Mouse (Mus musculus) gastrocnemius, postnatal 4 days (tissue): Measurements from ENCODE around the gene Togaram2. TPM values are rescaled to one million over a fixed set of nuclear protein-coding genes. Genes with fewer than 3 reads are reported as not detected.
"Not testable (repeated sequence)": the region's sequence is repeated elsewhere in the genome, so short reads cannot be mapped to it uniquely, and the experiment has no call there.

ENCODE experiments used
- DNase-seq, 2 experiments: peaks; one replicate each; pipeline ENCODE4 v3.0.0; 2021 to 2022; ENCODE audit warnings: low spot score in 2 of 2, mixed read lengths in 2 of 2
- total RNA-seq, 2 experiments: library from RNA; stranded (reverse); gene quantifications; 2 replicates each; pipeline ENCODE4 v1.2.3; 2021

Togaram2 gene
- total RNA-seq, 2 experiments from 2014 or later: 0.39 to 0.47 TPM

DNA sequence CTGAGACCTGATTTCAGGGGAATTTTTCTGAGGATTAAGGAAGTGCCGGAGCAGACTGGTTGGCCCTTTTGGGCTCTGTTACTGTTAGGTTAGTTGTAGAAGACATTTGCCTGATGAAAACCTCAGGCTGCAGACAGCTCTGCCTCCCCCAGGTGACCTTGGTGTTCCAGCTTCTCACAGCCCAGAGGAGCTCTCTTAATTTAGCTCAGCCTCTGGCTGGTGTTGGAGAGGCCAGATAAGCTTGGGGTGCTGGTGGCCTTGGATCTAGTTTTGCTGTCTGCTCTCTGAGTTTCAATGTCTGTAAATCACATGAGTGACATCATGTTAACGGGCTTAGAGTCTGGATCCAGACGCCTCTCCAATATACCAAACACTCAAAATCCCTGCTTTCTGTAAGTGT, 48.0 kb downstream of the Togaram2 start:
- DNase-seq: no peak

DNA sequence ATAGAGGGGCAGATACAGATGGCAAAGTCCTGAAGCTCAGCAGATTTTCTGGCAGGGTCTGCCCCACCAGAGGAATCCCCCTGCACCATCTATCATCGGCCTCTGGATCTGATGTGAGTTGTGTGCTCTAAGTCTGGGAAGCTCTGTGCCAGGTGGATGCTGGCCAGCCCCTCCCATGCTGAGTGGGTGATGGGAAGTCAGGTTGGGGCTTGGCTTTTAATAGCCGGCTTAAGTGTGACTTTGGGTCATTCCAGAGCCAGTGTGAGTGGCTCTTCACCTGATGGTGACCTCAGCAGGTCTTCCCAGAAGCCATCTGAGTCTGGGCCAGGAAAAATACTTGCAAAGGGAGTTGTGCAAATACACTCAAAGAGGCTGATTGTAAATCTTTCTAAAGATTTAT, 57.6 kb downstream of the Togaram2 start:
- DNase-seq: peak in 1 of 2 experiments; percentile 36

DNA sequence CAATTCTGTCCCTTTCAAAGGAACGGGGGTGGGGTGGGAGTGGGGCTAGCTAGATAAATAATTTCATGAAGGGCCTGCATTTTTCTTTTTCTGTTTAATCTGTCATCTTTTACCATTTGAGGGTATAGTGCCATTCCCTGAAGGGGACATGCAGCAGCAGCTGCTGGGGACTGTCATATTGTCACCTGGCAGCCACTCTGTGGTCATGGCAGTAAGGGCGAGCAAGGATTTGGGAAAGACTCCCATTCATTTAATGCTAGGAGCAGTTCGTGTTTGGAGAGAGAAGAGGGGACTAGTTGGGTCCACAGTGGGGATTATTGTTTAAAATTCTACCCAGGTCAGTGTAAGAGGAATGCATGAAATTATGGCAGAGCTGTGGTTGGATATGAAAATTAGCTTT, 63.4 kb downstream of the Togaram2 start:
- DNase-seq: no peak

DNA sequence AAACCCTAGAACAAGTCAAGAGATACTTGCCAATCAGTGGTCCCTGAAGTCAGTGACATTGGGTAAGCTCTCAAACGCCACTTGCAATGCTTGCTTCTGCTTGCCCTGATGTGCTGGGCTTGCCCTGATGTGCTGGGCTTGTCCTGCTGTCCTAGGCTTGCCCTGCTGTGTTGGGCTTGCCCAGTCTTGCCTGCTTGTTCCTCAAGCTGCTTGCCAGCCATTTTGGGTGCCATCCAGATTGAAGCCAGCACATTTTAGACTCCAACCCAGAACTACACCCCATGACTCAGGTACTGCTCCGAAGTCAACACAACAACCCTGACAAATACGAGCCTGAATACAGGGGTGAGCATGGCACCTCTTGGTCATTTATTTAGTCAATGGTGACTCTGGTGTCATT, 69.1 kb downstream of the Togaram2 start:
- no peak for DNase-seq

DNA sequence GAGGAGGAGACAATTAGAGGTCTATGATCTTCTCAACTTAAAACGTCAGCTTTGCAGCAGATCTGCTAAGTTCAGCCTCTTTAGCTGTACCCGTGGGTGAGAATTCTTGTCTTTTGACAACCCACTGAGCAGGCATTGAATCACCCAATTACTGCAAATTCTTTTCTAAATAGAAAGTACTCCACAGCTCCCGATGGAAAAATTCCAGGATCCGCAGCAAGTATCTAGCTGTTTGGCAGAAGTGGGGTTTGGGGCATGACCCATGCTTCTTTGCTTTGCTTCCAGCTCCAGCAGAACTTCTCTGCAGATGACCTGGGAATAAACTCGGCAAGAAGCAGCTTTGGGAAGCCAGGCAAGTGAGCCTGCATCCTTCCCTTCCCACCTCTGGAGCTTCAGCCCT, 69.9 kb downstream of the Togaram2 start:
- no peak for DNase-seq

DNA sequence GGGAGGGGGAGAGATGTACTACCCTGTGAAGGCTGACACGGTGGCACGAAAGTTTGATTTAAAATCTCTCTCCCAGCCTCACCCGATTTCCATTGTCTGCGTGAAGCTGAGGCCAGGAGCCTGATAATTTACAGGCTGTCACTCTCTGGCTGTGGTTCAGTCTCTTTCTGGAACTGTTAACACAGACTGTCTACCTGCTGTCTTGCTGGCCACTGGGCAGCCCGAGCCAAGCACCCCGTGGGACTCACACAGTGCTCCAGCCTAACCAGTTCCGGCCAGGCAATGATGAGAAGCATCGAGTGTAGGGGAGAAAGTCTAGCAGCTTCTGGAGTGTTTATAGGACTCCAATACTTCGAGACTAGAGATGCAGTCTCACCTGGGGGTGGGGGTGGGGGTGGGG, 73.1 kb downstream of the Togaram2 start:
- no peak for DNase-seq

DNA sequence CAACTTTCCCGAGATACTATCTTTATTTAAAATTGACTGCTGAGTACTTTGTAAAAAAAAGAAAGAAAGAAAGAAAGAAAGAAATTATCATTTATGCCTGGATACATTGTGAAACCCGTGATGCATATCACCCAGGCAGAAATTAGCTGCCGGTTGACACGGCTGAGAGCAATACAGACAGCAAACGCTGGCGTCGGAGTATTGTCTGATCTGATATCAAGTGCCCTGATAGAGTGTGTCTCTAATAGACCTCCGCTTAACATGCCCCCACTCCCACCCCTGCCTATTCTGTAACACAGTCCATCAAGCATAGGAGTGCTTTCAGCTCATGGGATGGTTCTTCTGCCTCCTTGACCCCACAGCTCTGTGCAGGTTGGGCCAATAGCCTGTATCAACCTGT, 74.5 kb downstream of the Togaram2 start:
- DNase-seq: no peak

DNA sequence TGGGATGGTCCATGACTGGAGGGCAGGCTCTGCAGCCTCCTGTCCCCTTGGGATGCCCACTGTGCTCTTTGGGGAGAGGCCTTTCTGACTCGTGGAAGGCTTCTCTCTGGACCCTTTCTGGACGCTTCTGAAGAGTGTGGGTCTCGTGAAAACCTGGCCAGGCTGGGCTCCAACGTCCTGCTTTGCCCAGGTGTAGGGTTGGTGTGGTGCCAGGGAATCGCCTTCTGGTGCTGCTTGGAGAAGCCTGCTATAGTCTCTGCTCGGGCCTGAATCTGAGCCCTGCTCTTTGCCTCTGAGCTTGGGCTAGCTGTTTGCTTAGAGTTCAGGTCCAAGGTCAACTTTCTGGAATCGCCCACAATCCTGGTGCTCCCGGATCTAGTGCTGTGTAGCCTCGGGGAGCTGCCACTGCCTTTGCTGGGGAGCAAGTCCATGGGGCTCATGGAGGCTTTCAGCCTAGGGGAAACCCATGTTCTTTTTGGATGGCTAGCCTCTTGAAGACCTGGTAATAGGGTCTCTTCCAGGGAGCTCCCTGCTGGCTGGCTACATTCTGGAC, 76.6 kb downstream of the Togaram2 start:
- no peak for DNase-seq

DNA sequence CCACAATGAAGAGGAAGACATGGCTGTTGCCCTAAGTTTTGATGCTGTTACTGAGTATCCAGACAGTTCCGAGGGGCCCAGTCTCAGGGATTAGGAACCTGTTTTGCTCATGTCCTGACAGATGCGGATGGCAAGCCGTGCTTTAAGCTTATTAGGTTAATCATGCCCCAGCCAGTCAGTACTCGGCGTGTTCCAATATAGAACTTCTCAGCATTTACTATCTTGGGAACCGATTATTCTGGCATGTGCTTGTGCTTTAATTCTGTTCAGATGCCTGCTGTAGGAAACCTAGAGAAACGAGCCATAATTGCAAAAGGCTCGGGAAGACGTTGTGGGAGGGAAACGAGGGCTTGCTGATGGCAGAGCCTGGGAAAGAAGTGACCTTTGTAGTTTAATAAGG, 79.8 kb downstream of the Togaram2 start, which contains the start of gene Pcare:
Gene Pcare, minus strand, starts transcription at position 64 of the 400 bp plus-strand sequence.
- no peak for DNase-seq

DNA sequence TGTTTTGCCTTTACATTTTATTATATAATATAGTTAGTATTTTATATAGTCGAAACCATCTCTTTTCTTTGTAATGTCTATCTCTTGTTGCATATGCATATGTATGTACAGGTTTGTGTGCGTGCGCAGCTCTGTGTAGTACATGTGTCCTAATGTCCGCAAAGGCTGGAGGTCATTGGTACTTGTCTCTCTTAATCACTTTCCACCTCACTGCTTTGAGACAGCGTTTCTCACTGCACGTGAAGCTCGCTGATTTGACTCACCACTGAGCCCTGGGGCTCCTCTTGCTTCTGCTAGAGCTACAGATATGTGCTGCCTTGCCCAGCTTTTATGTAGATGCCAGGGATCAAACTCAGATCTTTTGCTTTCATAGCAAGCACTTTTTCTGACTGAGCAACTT, 87.5 kb downstream of the Togaram2 start:
- DNase-seq: no peak

DNA sequence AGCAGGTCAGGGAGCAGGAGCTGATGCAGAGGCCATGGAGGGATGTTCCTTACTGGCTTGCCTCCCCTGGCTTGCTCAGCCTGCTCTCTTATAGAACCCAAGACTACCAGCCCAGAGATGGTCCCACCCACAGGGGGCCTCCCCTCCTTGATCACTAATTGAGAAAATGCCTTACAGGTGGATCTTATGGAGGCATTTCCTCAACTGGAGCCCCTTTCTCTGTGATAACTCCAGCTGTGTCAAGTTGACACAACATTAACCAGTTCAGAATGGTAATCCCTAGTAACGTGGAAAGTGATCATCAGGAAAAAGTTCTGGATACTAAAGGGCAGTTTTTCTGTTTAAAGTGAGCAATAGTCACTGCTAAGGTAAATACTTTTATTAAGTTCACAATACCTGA, 95.1 kb downstream of the Togaram2 start, which contains the start of gene Clip4:
Gene Clip4, plus strand, starts transcription at position 301 of the 400 bp plus-strand sequence.
- DNase-seq: not testable (repeated sequence)

DNA sequence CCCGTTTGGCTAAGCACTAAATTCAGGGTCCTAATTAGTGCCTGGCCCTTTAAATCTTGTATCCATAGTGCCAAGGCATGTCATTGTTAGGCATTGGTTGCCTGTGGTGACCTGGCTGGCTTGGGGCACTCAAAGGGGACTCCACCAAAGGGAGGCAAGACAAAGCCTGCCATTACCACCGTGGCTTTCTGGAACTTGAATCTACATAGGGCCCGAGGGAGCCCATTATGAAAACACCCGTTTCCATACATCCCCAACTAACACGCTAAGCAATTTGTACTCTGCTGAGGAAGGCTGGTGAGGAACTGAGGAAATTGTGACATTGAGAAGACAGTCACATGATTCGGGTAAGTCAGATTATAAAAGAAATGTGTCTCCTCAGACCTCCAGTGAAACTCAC, 96.5 kb downstream of the Togaram2 start:
- DNase-seq: no peak

DNA sequence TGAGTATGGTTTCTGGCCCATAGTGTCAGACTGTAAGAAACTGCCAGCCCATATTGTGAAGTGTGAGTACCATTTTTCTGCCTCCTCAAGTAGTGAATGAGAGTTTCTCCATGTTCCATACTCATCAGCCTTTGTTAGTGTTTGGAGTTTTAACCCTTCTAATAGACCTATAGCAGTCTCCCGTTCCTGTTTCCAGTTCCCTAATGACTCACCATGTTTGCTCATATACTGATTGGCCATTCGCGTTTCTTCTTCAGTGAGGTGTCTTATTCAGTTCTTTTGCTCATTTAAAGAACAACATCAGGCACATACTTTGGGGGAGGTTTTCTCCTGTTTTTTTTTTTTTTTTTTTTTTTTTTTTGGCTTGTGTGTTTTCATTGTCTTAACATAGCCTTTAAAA, 97.6 kb downstream of the Togaram2 start:
- DNase-seq: no peak

DNA sequence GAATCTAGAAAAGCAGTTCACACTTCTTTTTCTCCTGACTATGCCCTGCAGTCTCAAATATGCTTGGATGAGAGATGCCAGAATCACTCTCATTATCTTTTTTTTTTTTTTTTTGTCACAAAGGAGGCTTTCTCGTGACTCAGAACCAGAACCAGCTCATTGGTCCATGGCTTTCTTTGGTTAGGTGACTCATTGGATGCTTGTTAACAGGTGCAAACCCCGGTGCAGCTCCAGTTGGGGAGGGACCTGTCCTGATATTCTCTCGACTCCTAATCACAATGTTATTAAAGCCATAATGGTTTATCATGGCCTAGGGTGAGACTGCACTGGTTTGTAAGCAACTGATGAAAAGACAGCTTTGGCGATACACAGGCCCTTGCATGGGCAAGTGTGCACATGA, 101.1 kb downstream of the Togaram2 start:
- DNase-seq: no peak

DNA sequence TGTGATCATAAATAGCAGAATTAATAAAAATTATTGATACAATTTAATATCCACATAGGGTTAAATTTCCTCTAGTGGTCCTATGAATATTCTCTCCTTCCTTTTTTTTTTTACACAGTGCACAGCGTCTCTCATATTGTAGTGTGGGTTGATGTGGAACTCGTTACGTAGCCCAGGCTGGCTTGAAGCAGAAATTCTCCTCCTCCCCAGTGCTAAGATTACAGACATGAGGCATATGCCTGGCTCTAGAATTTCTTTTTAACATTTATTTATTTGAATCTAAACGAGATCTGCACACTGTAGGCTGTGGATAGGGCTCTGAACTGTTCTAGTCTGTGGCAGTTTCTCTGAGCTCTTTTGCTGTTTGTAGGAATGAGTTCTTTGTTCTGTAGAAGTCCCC, 102.2 kb downstream of the Togaram2 start:
- no peak for DNase-seq

DNA sequence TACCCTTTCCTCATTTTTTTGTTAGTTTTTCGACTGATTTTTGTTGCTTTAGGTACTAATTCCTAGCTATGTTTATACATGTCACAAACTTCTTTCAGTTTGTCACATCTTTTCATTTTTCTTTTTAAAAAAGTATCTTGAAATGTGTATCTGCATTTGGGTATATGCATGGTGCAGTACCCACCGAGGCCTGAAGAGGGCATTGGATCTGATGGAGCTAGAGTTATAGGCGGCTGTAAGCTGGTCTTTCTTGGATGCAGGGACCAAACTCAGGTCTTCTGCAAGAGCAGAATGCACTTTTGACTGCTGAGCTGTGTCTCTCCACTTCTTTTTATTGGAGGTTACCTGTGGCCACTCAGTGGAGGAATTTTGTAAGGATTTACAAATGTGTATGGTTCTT, 105.6 kb downstream of the Togaram2 start:
- DNase-seq: no peak

Other genes with a start within 250 kb of the Togaram2 start
- gene Gm4707, start 213.3 kb upstream of the Togaram2 start, total RNA-seq: 1 to 10 TPM; 3.2 to 3.9 TPM
- 10 to 100 TPM; 30.4 to 36.2 TPM for gene Smchd1, start 197.9 kb upstream of the Togaram2 start, total RNA-seq
- gene Ndc80, start 146.4 kb upstream of the Togaram2 start, total RNA-seq: 10 to 100 TPM; 12.1 to 13.1 TPM
- under 1 TPM; 0.73 to 0.83 TPM for gene Spdya, start 121.2 kb upstream of the Togaram2 start, total RNA-seq
- gene Wdr43, start 57.4 kb upstream of the Togaram2 start, total RNA-seq: 10 to 100 TPM; 34.9 to 39.8 TPM
- gene Pcare, start 79.6 kb downstream of the Togaram2 start, total RNA-seq: not detected
- 10 to 100 TPM; 27.6 to 33.8 TPM for gene Clip4, start 95.2 kb downstream of the Togaram2 start, total RNA-seq